Mouse (Mus musculus): ENCODE data around the gene Set. TPM values are rescaled to one million over a fixed set of nuclear protein-coding genes. Genes with fewer than 3 reads are reported as not detected.

Set gene
- total and polyA plus RNA-seq, 3 experiments, result 250 to 973 (median 580) TPM

GRCm38 (mm10) chr2:30064298-30064697 lies 7.1 kb downstream of the Set start (continued):
- 0 out of 2 replicates have a peak, but pooled peaks have one; percentile 23 for TF ChIP-seq ETS1 (IDR thresholded peaks at IDR 0.05; ENCODE audit: low read depth, low read length)

- peak overlapping the region; percentile 78 to 81 for H3K4me3 ChIP-seq (ENCODE audit: control insufficient read depth in 1 of 2, insufficient read depth in 1 of 2, low read depth in 2 of 2, low read length in 2 of 2)
- no peaks in the 10 kb centered on the region for H3K27me3 ChIP-seq (ENCODE audit: control insufficient read depth in 1 of 2, insufficient read depth in 2 of 2, low read length in 2 of 2)
- H3K9ac ChIP-seq (ENCODE audit: control insufficient read depth, low read depth, low read length, poor library complexity, severe bottlenecking), result peak overlapping the region; percentile 100
- peaks cover 17 to 31% of the 10 kb centered on the region in 2 experiments for H3K36me3 ChIP-seq (ENCODE audit: control insufficient read depth in 1 of 2, insufficient read depth in 2 of 2, low read length in 2 of 2)
- H3K79me2 ChIP-seq (ENCODE audit: control insufficient read depth, insufficient read depth, low read length, poor library complexity), result peaks cover 72% of the 10 kb centered on the region
- no peaks in the 10 kb centered on the region for H3K9me3 ChIP-seq (replicated peaks; ENCODE audit: insufficient read depth, low read length)
- H3K27ac ChIP-seq (ENCODE audit: control insufficient read depth, low read depth, low read length), result peak overlapping the region; percentile 95
- peaks cover 5 to 8% of the 10 kb centered on the region in 2 experiments; a peak in 2 of 4 replicates for H3K4me1 ChIP-seq (ENCODE audit: control insufficient read depth in 1 of 2, insufficient read depth in 2 of 2, low read length in 2 of 2)
- peak; percentile 96 for DNase-seq (ENCODE audit: low read depth, low spot score)
- TF ChIP-seq HCFC1 (IDR thresholded peaks at IDR 0.05; ENCODE audit: low read depth, low read length), result peak; percentile 65; the same call in 1 of the 2 replicates
- no peak for TF ChIP-seq ZNF384 (IDR thresholded peaks at IDR 0.05; ENCODE audit: low read depth, low read length)
- TF ChIP-seq JUND (IDR thresholded peaks at IDR 0.05; ENCODE audit: low read depth, low read length), result no peak
- no peak for TF ChIP-seq ZC3H11A (IDR thresholded peaks at IDR 0.05; ENCODE audit: low read depth, low read length)
- TF ChIP-seq MAX (IDR thresholded peaks at IDR 0.05; ENCODE audit: low read length), result peak; percentile 74
- TF ChIP-seq MAFK (IDR thresholded peaks at IDR 0.05; ENCODE audit: borderline replicate concordance, low read depth, low read length), result no peak
- TF ChIP-seq TBP (IDR thresholded peaks at IDR 0.05; ENCODE audit: low read depth, low read length), result peak; percentile 41; the same call in 1 of the 2 replicates
- no peak for TF ChIP-seq ETS1 (IDR thresholded peaks at IDR 0.05; ENCODE audit: low read depth, low read length)
- no peak for TF ChIP-seq POLR2AphosphoS5 (IDR thresholded peaks at IDR 0.05; ENCODE audit: borderline replicate concordance, low read depth, low read length)
- 0 out of 2 replicates have a peak, but pooled peaks have one; percentile 54 for TF ChIP-seq NELFE (IDR thresholded peaks at IDR 0.05; ENCODE audit: low read depth, low read length)
- TF ChIP-seq CTCF (IDR thresholded peaks at IDR 0.05 in 2 of 3, conservative IDR thresholded peaks at IDR 0.05 in 1 of 3; ENCODE audit: control insufficient read depth in 1 of 3, insufficient read depth in 1 of 3, low read depth in 2 of 3, low read length in 3 of 3, poor library complexity in 1 of 3, severe bottlenecking in 1 of 3), result no peak
- TF ChIP-seq MXI1 (IDR thresholded peaks at IDR 0.05; ENCODE audit: low read depth, low read length), result peak; percentile 89; the same call in 1 of the 2 replicates
- TF ChIP-seq MAZ (IDR thresholded peaks at IDR 0.05; ENCODE audit: low read depth, low read length), result peak; percentile 52; the same call in 1 of the 2 replicates
- TF ChIP-seq MEF2A (IDR thresholded peaks at IDR 0.05; ENCODE audit: extremely low read depth, insufficient replicate concordance, low read depth, low read length, poor library complexity, severe bottlenecking), result no peak
- peak; percentile 82; the same call in 1 of the 2 replicates for TF ChIP-seq UBTF (IDR thresholded peaks at IDR 0.05; ENCODE audit: borderline replicate concordance, insufficient read depth, low read depth, low read length)
- no peak for TF ChIP-seq GATA1 (IDR thresholded peaks at IDR 0.05; ENCODE audit: low read depth, low read length)
- TF ChIP-seq EP300 (IDR thresholded peaks at IDR 0.05; ENCODE audit: low read depth in 1 of 2, low read length in 2 of 2), result 0 out of 4 replicates have a peak, but pooled peaks of 1 of the 2 experiments have one; percentile 4
- TF ChIP-seq ZKSCAN1 (IDR thresholded peaks at IDR 0.05; ENCODE audit: low read depth, low read length), result no peak
- peak; percentile 61 to 76; a peak in 2 of 4 replicates for TF ChIP-seq POLR2A (IDR thresholded peaks at IDR 0.05; ENCODE audit: control insufficient read depth in 1 of 2, insufficient read depth in 1 of 2, low read depth in 1 of 2, low read length in 2 of 2, poor library complexity in 1 of 2)
- no peak for TF ChIP-seq KAT2A (conservative IDR thresholded peaks at IDR 0.05; ENCODE audit: low read depth, low read length)
- TF ChIP-seq GABPA (IDR thresholded peaks at IDR 0.05; ENCODE audit: low read depth, low read length), result no peak
- no peak for TF ChIP-seq SMC3 (IDR thresholded peaks at IDR 0.05; ENCODE audit: low read depth, low read length)
- TF ChIP-seq TAL1 (IDR thresholded peaks at IDR 0.05; ENCODE audit: low read length), result no peak
- no peak for TF ChIP-seq MYC (IDR thresholded peaks at IDR 0.05; ENCODE audit: low read depth, low read length)
- no peak for TF ChIP-seq CHD2 (IDR thresholded peaks at IDR 0.05; ENCODE audit: low read length)
- peak; percentile 94 for TF ChIP-seq USF1 (IDR thresholded peaks at IDR 0.05; ENCODE audit: low read depth, low read length)
- no peak for TF ChIP-seq BHLHE40 (IDR thresholded peaks at IDR 0.05; ENCODE audit: borderline replicate concordance, low read depth, low read length)
- TF ChIP-seq MYB (IDR thresholded peaks at IDR 0.05; ENCODE audit: low read depth, low read length), result no peak
- peak; percentile 8; the same call in 1 of the 2 replicates for TF ChIP-seq ZMIZ1 (IDR thresholded peaks at IDR 0.05; ENCODE audit: low read depth, low read length)
- no peak for TF ChIP-seq RCOR1 (IDR thresholded peaks at IDR 0.05; ENCODE audit: low read depth, low read length)
- no peak for TF ChIP-seq POLR2AphosphoS2 (IDR thresholded peaks at IDR 0.05; ENCODE audit: low read length)
- no peak; the same call in 1 of the 2 replicates for TF ChIP-seq TCF12 (IDR thresholded peaks at IDR 0.05; ENCODE audit: low read depth, low read length)
- TF ChIP-seq SIN3A (IDR thresholded peaks at IDR 0.05; ENCODE audit: low read length), result peak; percentile 74; the same call in 1 of the 2 replicates
Measured at GRCm38 (mm10) chr2:30066046-30066901, 9.1 kb downstream of the Set start.
